Mouse (Mus musculus) heart, postnatal 36 days (tissue): ENCODE data around the gene Morn2. TPM values are rescaled to one million over a fixed set of nuclear protein-coding genes. Genes with fewer than 3 reads are reported as not detected.
"Not testable (repeated sequence)": the region's sequence is repeated elsewhere in the genome, so short reads cannot be mapped to it uniquely, and the experiment has no call there.

Experiments used
- DNase-seq, 2 experiments: peaks; one replicate each; pipeline ENCODE4 v3.0.0; 2021 to 2022
- intact Hi-C: fragments of 180-260 bp; cut with DNase I; formaldehyde crosslinking; loops from one replicate; pipeline ENCODE4 v1.15.1; 2025
- total RNA-seq, 2 experiments: library from RNA; stranded (reverse); gene quantifications; 2 replicates each; pipeline ENCODE4 v1.2.3; 2021

Gene Morn2
- 10 to 100 TPM; 14.7 TPM for total RNA-seq

DNA sequence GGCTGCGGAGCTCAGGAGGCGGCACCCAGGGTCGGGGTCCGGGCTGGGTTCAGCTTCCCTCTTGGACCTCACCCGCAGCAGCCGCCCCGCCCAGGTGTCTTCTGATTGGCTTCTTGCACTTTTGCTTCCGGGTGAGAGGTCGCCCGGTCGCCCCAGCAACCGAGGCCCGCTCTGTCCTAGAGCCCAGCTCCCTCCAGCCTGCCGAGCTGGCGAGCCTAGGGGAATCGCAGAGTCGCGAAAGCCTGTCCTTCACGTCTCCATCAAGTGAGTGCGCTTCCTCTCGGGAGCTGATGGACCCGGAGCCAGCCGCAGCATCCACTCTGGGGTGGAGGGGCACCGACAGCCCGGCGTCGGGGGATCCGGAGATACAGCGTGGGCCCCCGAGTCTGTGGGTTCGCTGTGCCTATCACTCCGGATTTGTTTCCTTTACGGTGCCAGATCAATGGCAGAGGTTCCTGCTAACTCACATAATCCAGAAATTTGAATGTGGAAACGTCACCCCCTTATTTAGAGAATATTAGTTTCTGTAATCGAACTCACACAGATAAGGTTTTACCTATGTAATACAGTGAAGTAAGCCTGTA lies at the start of gene Morn2, which contains the start of gene Dhx57:
Morn2 (plus strand) TSS at position 130 of the 584 bp plus-strand sequence.
Dhx57 (minus strand) TSS at position 403 of the 584 bp plus-strand sequence.
- intact Hi-C loops, result loop anchor here (2.0 to 5.0 kb wide), 4 partner anchors 68 to 269 kb away; partner anchors contain the start of gene Gemin6
- DNase-seq, result peak; percentile 99

GRCm38 (mm10) chr17:80241594-80241993 lies 48.4 kb upstream of the Morn2 start:
- intact Hi-C loops, result no loop called here
- no peak for DNase-seq

DNA sequence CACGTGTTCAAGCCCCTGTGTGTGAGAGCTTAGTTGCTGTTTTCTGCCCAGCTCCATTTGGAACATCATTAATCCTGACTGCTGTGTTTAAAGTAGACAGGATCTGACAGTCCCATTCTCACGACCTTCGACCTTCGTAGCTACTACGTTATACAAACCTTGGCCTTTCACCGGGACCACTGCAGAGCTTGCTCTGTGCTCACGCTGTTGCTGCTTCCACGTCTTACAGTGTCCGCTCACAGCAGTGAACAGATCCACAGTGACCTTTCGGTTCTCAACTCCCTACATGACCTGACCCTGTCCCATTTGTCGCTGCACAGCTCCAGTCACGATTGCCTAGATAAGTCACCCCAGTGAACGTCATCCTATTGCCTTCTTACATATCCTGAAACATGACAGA lies 46.9 kb upstream of the Morn2 start:
- DNase-seq, result no peak
- intact Hi-C loops, result no loop called here

GRCm38 (mm10) chr17:80252757-80253525 lies 37.1 kb upstream of the Morn2 start:
- peak; percentile 14 to 19 for DNase-seq
- intact Hi-C loops, result no loop called here

- peak in 1 of 2 experiments; percentile 10 for DNase-seq
- intact Hi-C loops, result no loop called here
Observed at GRCm38 (mm10) chr17:80254421-80254820, 35.6 kb upstream of the Morn2 start.

- intact Hi-C loops, result no loop called here
- peak; percentile 65 to 71 for DNase-seq
Observed at GRCm38 (mm10) chr17:80255208-80255607, 34.8 kb upstream of the Morn2 start.

GRCm38 (mm10) chr17:80267065-80267464 lies 22.9 kb upstream of the Morn2 start:
- intact Hi-C loops, result no loop called here

DNA sequence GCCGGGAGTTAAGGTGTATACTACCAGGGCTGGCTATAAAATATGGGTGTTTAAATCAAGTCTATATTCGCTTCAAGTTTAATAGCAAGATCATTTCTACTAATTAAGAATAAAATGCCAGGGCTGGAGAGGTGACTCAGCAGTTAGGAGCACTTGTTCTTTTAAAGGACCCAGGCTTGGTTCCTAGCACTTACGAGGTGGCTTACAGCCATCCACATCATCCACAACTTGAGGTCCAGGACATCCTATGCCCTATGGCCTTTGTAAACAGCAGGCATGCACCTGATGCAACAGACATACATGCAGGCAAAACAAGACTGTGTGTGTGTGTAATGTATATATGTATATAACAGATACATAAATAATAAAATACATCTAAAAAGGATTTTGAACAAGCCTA lies 21.9 kb upstream of the Morn2 start:
- intact Hi-C loops, result no loop called here

More at GRCm38 (mm10) chr17:80267065-80267464, 22.9 kb upstream of the Morn2 start:
- no peak for DNase-seq

DNA sequence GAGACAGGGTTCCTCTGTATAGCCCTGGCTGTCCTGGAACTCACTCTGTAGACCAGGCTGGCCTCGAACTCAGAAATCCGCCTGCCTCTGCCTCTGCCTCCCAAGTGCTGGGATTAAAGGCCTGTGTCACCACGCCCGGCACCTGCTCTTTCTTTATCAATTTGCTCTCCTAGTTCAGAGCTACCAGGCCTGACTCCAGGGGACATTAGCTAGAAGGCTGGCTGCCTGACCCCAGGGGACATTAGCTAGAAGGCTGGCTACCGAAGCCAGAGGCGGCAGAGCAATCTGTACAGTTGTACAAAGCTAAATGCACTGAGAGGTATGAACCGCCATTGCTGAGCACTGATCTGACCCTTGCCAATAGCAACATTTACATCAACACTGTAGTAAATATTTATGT lies 19.4 kb upstream of the Morn2 start:
- DNase-seq, result not testable (repeated sequence)

More for the DNA sequence above, 21.9 kb upstream of the Morn2 start:
- no peak for DNase-seq

GRCm38 (mm10) chr17:80278255-80278654 lies 11.7 kb upstream of the Morn2 start:
- intact Hi-C loops, result no loop called here
- DNase-seq, result no peak

More for the DNA sequence above, 19.4 kb upstream of the Morn2 start:
- intact Hi-C loops, result not testable (repeated sequence)

- intact Hi-C loops, result no loop called here
- no peak for DNase-seq
Observed at GRCm38 (mm10) chr17:80279340-80280070, 10.5 kb upstream of the Morn2 start.

- no peak for DNase-seq
- intact Hi-C loops, result no loop called here
Observed at GRCm38 (mm10) chr17:80284446-80284845, 5.6 kb upstream of the Morn2 start.

DNA sequence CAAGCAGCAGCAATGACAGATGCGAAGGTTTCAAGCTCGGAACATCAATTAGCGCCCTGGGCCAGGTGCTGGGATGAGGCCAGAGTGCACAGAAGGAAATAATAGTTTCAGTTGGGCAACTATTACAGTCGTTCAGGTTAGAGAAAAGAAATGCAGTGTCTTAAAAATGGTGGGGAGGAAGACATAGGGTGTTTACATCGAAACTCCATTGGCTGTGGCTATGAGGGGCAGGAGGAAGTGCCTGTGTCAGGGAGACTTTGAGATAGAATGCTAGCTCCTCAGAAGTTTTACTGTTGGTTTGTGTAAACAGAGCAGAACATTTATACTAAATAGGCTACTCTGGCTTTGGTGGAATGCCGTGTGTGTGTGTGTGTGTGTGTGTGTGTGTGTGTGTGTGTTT lies 2.0 kb upstream of the Morn2 start:
- no peak for DNase-seq
- intact Hi-C loops, result no loop called here

DNA sequence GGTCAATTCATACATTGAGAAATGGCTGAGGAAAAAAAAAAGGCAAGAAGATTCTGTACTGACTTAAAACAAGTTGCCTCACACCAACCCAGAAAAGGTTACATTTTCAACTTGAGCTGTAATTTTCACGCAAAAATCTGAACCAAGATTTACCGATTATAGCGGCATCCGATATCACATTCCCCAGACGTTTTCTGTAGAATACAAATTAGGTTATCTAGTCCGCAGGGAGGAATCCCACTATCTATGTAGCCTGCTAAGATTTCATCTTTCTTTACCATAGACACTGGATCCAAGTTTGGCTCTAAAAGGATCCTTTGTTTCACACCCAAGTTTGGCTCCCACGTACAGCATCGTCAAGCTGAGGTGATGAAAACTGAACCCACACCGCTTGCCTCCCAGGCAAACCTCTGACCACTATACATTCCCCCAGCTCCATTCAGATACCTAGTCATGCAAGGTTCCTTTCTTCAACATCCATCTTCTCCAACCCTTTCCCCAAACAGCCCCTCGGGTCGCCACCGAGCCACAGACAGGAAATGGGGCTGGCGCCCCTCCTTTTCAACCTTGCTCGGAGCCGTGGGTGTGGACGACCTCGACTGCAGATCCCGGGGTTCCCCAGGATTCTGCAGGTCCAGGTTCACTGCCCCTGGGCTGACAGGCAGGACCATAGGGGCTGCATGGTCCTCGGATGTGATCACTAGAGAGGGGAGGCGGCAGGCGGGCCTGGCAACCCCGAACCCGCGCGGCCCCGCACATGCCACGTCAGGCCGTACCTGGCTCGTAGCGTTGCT lies 526 bp upstream of the Morn2 start:
- no peak for DNase-seq
- intact Hi-C loops, result loop anchor here (2.0 to 5.0 kb wide), 4 partner anchors 67 to 269 kb away; partner anchors contain the start of gene Gemin6

GRCm38 (mm10) chr17:80291148-80291547 lies 1.1 kb downstream of the Morn2 start:
- intact Hi-C loops, result loop anchor here (2.0 to 5.0 kb wide), 4 partner anchors 69 to 268 kb away; partner anchors contain the start of gene Gemin6
- DNase-seq, result peak; percentile 11 to 18

DNA sequence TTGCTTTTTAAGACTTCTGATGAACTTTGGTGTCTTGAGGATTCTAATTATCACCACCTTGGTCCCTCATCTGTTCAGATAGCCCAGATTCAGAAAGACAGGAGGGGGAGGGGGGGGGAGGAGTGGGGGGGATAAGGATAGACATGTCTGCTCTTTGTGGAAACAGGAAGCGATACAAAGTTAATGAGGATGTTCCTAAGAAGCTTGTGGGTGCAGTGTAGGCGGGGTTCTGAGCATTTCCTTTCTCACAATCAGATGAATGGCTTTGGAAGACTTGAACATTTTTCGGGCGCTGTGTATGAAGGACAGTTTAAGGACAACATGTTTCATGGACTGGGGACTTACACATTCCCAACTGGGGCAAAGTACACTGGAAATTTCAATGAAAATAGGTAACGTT lies 5.3 kb downstream of the Morn2 start:
- intact Hi-C loops, result no loop called here

DNA sequence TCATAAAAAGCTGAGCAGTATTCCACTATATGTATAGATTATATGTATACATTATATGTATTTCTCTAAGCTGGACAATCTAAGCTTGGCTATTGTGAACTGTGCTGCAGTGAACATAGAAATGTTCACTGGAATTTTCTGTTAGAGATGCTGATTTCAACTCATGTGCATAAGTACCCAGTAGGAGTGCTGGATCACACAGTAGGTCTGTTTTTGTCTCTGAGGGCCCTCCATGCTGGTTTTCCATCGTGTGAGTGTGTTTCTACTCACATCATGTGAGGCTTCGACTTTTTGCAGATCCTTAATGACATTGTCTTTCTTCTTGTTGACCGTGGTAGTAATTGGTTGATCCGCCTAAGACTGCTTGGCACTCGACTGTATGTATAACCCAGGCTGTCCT lies 8.8 kb downstream of the Morn2 start:
- no peak for DNase-seq
- intact Hi-C loops, result no loop called here

More for the DNA sequence above, 5.3 kb downstream of the Morn2 start:
- DNase-seq, result no peak

DNA sequence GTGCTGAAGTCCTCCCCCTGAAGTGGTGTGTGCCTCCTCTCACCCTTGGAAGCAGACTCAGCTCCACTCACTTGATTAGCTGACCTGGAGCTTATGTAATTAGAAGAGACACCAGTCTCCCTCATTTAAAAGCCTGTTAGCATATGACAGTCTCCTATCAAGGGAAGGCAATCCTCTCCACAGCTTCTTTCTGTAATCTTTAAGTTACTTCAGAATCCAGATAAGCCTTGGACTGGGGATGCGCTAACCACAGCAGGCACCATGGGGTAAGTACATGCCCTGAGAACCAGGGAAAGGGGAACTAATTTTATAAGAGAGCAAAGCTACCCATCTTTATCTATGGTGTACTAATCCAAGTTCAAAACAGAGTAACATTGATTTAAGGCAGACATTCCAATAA lies 17.2 kb downstream of the Morn2 start, which contains the start of gene Arhgef33:
Arhgef33 (plus strand) TSS at position 157 of the 400 bp plus-strand sequence.
- DNase-seq, result no peak
- intact Hi-C loops, result no loop called here

DNA sequence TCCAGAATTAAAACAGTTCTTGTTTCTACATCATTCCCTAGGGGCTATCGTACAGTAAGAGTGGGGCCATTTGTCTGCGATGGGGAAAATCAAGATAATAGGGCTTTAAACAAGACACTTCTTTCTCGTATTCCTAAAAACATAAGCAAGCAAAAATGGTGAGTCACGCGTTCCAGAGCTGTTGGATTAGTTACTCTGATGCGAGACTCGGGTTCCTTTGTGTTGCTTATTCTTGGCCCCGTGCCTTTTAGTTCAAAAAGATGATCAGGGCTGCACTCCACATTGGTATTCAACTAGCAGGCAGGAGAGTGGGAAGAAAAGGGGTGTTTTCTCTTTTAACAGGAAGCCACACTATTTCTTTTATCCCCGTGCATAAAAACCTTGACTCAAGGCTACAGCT lies 21.8 kb downstream of the Morn2 start:
- intact Hi-C loops, result no loop called here
- no peak for DNase-seq

DNA sequence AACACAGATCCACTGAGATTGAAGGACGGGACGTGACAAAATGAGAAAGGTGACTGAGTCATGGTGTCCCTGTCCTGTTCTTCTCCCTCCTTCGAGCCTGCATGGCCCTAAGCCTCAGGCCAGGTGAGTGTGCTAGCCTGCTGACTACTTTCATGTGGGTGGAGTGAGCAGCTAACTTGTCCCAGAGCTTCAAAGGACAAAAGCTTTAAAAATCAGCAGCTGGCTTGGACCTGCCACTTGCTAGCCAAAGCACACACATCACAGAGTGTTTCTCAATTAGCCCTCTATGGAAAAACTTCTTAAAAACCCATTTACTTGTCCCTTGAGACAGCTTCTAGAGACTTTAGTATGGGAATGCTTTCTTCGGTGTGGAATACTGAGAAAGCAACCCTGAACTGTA lies 22.4 kb downstream of the Morn2 start:
- intact Hi-C loops, result no loop called here

More for the DNA sequence above, 22.4 kb downstream of the Morn2 start:
- DNase-seq, result no peak
